Mouse (Mus musculus): ENCODE measurements at regions not wholly inside any gene's neighbourhood (a gene's known extent, or its start where the extent isn't known, plus 50 kb on each side); places are given as distances from the start of the nearest gene placed in this dataset.

DNA sequence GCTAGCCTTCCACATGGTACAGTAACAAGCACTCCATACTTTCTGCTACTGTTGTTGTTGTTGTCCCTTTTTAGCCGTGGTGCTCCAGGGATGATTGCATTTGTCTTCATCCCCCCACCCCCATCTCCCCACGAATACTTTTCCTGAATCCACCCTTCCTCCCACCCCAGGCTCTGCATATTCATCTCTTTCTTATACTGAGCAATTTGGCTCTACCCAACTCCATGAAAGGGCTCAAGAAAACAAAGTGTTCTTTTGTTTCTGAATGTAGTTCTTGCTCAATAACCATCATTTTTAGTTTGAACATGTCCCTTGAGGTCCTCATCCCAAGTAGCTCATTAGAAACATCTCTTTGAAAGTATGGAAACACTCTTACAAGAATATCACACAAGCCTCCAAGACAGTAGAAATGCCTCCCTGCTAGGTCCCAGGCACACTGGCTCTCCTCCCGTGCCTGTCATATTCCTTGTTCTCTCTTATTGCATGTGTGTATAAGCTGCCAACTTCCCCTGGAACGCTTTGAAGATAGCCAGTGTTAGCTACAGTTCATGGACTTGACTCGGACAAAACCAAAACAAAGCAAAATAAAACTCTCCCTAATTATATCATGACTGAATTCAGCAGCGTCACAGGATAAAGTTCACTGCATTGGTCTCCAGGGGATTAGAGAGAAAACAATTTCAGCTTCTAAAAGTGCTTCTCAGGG is 59.7 kb upstream of the Pkn2 start:
- intact Hi-C loops (cut with DNase I), result no loop called here
- no peak for DNase-seq (ENCODE audit: low spot score in 2 of 2)

DNA sequence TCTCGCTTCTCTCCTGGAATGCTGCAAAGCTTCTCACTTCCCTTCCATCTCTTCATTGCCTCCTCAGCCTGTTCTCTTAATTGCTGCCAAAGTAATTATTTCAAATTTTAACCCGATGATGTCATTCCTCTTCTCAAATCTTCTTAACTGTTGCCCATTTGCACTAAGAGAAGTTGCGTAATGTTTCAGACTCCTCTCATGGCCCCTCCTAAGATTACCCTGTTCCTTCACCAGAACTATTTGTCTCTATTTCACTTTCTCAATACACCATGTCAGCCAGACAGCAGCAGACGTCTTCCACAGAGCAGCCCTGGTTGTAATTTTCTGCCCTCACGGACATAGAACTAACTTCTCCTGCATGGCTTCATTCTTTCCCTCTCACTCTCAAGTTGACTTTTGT is 59.1 kb upstream of the Pkn2 start:
- DNase-seq (ENCODE audit: low spot score in 2 of 2), result no peak
- intact Hi-C loops (cut with DNase I), result no loop called here

DNA sequence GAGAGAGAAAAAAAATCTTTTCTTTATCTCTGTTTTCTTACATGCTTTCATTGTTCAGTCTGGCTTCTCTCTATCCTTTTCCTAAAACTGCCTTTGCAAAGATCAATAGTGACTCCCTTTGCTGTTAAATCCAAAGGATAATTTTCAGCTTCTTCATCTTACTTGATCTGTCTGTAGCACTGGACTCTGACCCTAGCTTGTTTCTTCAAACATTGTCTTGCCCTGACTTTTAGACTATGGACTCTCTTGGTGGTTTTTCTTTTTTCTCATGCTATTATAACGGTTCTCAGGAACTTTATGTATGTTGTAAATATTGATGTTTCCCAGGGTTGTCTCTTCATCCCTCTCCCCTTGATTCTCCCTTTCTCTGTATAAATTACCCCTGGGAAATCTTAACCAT is 58.0 kb upstream of the Pkn2 start:
- no peak for DNase-seq (ENCODE audit: low spot score in 2 of 2)
- intact Hi-C loops (cut with DNase I), result no loop called here

DNA sequence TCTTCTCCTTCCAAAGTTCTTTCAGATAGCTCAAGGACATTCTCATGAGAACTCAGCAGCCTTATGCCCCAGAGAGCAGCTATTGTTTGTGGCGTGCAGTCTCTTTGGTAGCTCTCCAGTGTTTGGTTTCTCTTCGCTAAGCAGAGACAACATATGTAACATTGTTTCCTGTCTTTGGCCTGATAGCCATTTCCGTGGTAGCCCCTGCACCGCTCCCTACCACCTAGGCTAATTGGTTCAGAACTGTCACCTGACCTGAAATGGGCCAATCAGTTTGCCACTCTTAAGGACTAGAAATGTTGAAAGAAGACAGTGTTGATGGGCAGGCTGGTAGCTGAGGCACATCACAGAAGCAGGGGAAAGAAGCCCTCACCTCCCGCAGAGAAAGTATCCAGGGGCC is 54.1 kb upstream of the Pkn2 start:
- intact Hi-C loops (cut with DNase I), result no loop called here
- no peak for DNase-seq (ENCODE audit: low spot score in 2 of 2)

DNA sequence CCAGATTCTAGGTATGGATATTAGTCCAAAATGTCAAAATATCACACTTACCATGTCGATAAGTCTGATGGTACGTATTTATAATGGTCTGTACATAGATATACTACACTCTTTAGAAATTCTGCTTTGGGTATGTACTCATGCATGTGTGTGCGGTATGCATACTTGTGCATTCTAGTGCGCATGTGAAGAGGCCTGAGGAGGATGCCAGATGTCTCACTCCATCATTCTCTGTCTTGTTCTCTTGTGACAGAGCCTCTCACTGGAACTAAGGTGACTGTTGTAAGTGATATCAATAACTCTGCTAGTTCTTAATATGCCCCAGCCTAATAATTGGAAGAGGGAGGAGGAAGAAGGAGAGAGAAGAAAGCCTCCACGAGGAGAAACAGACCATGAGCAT is 52.5 kb upstream of the Pkn2 start:
- DNase-seq (ENCODE audit: low spot score in 2 of 2), result no peak
- intact Hi-C loops (cut with DNase I), result no loop called here

DNA sequence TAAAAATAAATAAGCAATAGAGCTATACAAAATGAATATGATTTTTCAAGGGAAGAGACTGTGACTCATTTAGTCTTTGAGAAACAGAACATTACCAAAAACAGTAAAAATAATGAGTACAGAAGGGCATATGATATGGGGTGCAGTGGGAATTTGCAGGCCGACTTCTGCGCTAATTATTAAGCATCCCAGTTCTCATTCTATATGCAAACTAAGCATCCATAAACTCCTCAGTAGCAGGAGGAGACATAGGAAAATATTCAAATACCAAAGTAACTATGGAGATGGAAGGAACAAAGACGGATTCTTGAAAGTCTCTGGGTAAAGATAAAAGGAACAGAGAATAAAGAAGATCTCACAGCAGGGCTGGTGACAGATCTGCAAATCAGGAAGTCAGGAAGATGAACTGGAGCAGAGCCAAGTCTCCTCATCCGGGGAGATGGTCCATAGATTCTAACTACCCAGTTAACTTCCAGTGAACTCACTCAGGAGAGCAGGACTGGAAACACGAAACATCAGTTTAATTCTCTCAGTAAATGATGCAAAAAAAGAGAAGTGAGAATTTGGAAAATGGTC is 52.0 kb upstream of the Pkn2 start:
- intact Hi-C loops (cut with DNase I), result no loop called here
- no peak for DNase-seq (ENCODE audit: low spot score in 2 of 2)

Measured in left cerebral cortex, postnatal 36 days (tissue).